Mouse (Mus musculus) testis, adult 2 months (tissue): ENCODE results near the gene Tbata.

Experiments
- CTCF ChIP-seq: fragments of 200-500 bp; IDR thresholded peaks from 2 replicates; pipeline ENCODE4 v1.5.1; 2012; ENCODE audit warnings: low read depth, mild to moderate bottlenecking, inconsistent platforms, low read length, moderate library complexity; ENCODE audit not compliant: control insufficient read depth, insufficient read depth, insufficient replicate concordance
- POLR2A ChIP-seq: fragments of 200-500 bp; IDR thresholded peaks from 2 replicates; pipeline ENCODE4 v1.6.1; 2012; ENCODE audit warnings: low read depth, mild to moderate bottlenecking, inconsistent platforms, low read length, moderate library complexity; ENCODE audit not compliant: control insufficient read depth

- no peak for TF ChIP-seq POLR2A
- no peak for TF ChIP-seq CTCF
These were observed 8.2 kb downstream of the Tbata start for GRCm38 (mm10) chr10:61179927-61180326.
